Mouse (Mus musculus) forebrain, embryonic 16.5 days (tissue): ENCODE results near the gene Dnttip2. TPM values are rescaled to one million over a fixed set of nuclear protein-coding genes. Genes with fewer than 3 reads are reported as not detected.

Source experiments
- ATAC-seq: fragments of 200-750 bp; cut with Nextera tagmentation; 2 replicates; pipeline ENCODE4 v1.8.0; 2017; ENCODE audit warnings: mild to moderate bottlenecking, moderate library complexity
- H3K27ac ChIP-seq: fragments of 300-500 bp; sonication (generic); 2 replicates; pipeline ENCODE4 v1.5.1; 2014; ENCODE audit warnings: low read length, control low read depth
- H3K27me3 ChIP-seq: fragments of 300-500 bp; sonication (generic); replicated peaks from 2 replicates; pipeline ENCODE4 v1.6.1; 2014; ENCODE audit warnings: low read length; ENCODE audit not compliant: control insufficient read depth, insufficient read depth
- H3K36me3 ChIP-seq: fragments of 300-500 bp; sonication (generic); 2 replicates; pipeline ENCODE4 v1.6.1; 2014; ENCODE audit not compliant: control insufficient read depth, insufficient read depth
- H3K4me1 ChIP-seq: fragments of 300-500 bp; sonication (generic); replicated peaks from 2 replicates; pipeline ENCODE4 v1.6.1; 2014; ENCODE audit warnings: low read length; ENCODE audit not compliant: control insufficient read depth, insufficient read depth
- H3K4me2 ChIP-seq: fragments of 300-500 bp; sonication (generic); 2 replicates; pipeline ENCODE4 v1.6.1; 2014; ENCODE audit warnings: mild to moderate bottlenecking, low read length, control low read depth
- H3K4me3 ChIP-seq: fragments of 300-500 bp; sonication (generic); replicated peaks from 2 replicates; pipeline ENCODE4 v1.5.1; 2014; ENCODE audit warnings: mild to moderate bottlenecking, low read length, control low read depth
- H3K9ac ChIP-seq: fragments of 300-500 bp; sonication (generic); replicated peaks from 2 replicates; pipeline ENCODE4 v1.6.1; 2014; ENCODE audit warnings: low read depth, low read length, control low read depth
- H3K9me3 ChIP-seq: fragments of 300-500 bp; sonication (generic); 2 replicates; pipeline ENCODE4 v1.6.1; 2016; ENCODE audit warnings: low read length; ENCODE audit not compliant: control insufficient read depth
- WGBS: fragments of 180-500 bp; shearing (Covaris S2); extraction: QIAGEN DNeasy Blood & Tissue Kit; methylation state at CpG from one replicate; pipeline ENCODE4 v1.1.7; 2014; 5-methylcytosine and 5-hydroxymethylcytosine counted together
- polyA plus RNA-seq: library from polyadenylated mRNA; unstranded; fragments of >200 nt; fragmentation: Nextera tagmentation; extraction: Ambion mirVana; gene quantifications from 2 replicates; pipeline ENCODE4 v1.2.1, GENCODE M21; 2015

The Dnttip2 gene
- polyA plus RNA-seq, 1 experiment from 2014 or later, result 51.9 TPM

DNA sequence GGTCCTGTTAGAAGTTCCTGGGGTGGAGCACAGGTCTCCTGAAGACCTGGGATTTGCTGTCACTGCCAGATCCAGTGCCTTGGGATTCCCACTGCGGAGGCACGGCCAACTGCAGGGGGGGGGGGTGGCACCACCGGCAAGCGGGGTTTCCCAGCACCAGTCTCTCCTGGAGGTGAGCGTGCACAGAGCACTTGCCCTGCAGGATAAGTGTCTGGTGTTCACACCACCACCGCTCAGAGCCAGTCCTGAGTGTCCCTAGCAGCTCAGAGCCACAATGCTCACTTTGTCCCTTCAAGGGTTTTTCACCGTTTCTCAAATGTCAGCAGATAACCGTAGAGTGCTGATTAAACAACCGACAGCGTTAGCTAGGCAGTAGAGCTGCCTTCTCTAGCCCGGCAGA lies 42.4 kb downstream of the Dnttip2 start:
- no peak overlapping the region for H3K27ac ChIP-seq
- no peaks in the 10 kb centered on the region for H3K9me3 ChIP-seq
- no peaks in the 10 kb centered on the region for H3K27me3 ChIP-seq
- peaks cover 4% of the 10 kb centered on the region; the same call in 1 of the 2 replicates for H3K4me1 ChIP-seq
- peak overlapping the region; percentile 26; the same call in 1 of the 2 replicates for H3K4me2 ChIP-seq
- H3K36me3 ChIP-seq, result no peaks in the 10 kb centered on the region
- H3K9ac ChIP-seq, result no peak overlapping the region
- WGBS, result 13% methylated on average over 11 of the region's 11 CpGs
- ATAC-seq, result no peak
- no peak overlapping the region for H3K4me3 ChIP-seq

DNA sequence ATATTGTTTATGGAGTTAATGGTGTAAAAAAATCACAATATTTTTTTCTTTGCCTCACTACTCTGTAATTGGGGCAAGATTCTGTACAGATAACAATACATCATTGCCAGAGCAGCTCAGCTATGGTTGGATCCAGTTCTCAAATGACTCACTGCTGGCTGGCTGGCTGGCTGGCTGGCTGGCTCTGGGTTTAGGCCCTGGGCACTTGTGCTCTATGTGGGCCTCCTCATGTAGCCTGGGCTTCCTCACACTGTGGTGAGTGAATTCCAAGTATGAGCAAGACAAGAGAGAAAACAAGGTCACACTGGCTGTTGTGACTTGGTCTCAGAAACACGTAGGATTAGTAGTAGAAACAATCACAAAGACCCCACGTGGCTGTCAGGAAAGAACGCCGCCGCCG lies 43.2 kb downstream of the Dnttip2 start:
- Histone ChIP-seq H3K9ac (no peak overlapping the region), H3K27me3 (no peaks in the 10 kb centered on the region), H3K27ac (no peak overlapping the region), H3K4me3 (no peak overlapping the region), H3K9me3 (no peaks in the 10 kb centered on the region), H3K4me2 (no peak overlapping the region), H3K36me3 (no peaks in the 10 kb centered on the region), H3K4me1 (peaks cover 4% of the 10 kb centered on the region; the same call in 1 of the 2 replicates)
- WGBS, result 78% methylated on average over 6 of the region's 6 CpGs
- no peak for ATAC-seq

DNA sequence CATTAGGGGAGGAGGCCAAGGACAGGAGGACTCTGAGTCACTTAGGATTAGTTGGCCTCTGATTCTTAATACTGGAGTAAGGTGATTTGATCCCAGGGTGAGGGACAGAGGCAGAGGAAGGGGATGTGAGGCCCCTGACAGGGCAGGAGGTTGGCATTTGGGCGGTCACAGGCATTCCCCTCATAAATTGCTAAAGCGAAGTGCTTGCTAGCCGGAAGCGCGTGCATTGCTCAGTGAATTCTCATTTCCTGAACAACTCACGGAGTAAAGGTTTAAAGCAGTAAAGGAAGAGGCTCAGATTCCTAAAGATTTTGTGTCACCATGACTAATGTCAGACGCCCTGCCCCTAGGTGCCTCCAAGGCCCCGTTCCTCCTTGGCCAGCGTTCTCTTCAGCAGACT lies 48.0 kb downstream of the Dnttip2 start:
- ATAC-seq, result no peak
- Histone ChIP-seq H3K27me3 (no peaks in the 10 kb centered on the region), H3K27ac (no peak overlapping the region), H3K4me2 (no peak overlapping the region), H3K9ac (no peak overlapping the region), H3K36me3 (no peaks in the 10 kb centered on the region), H3K9me3 (no peaks in the 10 kb centered on the region), H3K4me1 (no peaks in the 10 kb centered on the region), H3K4me3 (no peak overlapping the region)
- WGBS, result 89% methylated on average over 9 of the region's 9 CpGs

DNA sequence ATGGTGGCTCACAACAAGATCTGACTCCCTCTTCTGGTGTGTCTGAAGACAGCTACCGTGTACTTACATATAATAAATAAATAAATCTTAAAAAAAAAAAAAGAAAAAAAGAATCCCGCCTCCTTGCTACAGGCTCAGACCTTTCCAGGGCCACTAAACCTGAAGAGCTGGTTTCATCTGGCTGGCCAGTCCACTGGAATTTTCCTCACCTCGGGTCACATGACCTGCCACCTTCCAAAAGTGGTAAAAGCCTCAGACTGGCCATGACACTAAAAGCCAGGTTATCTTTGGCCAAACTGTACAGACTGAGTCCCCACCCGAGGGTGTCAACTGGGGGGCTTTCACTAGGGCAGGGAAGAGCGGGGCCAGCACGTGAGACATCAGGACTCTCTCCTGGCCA lies 49.7 kb downstream of the Dnttip2 start:
- 89% methylated on average over 6 of the region's 6 CpGs for WGBS
- H3K4me2 ChIP-seq, result no peak overlapping the region
- no peak overlapping the region for H3K9ac ChIP-seq
- no peaks in the 10 kb centered on the region for H3K4me1 ChIP-seq
- no peak overlapping the region for H3K4me3 ChIP-seq
- no peaks in the 10 kb centered on the region for H3K27me3 ChIP-seq
- no peak overlapping the region for H3K27ac ChIP-seq
- ATAC-seq, result no peak
- no peaks in the 10 kb centered on the region for H3K36me3 ChIP-seq
- no peaks in the 10 kb centered on the region for H3K9me3 ChIP-seq

DNA sequence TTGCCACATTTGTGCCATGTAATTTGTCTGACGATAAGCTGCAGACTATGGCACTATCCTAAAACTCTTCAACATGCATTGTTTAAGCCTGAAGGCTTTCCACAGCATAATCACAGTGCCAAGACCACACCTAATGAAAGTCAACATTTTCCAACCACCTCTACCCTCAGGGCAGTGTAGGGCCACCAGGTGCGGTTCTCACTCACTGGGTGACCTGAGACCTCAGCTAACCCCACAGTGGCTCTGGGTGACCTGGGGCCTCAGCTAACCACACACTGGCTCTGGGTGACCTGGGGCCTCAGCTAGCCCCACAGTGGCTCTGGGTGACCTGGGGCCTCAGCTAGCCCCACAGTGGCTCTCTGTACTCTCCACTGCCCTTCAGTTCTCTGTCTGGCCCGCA lies 50.3 kb downstream of the Dnttip2 start:
- no peak overlapping the region for H3K4me3 ChIP-seq

DNA sequence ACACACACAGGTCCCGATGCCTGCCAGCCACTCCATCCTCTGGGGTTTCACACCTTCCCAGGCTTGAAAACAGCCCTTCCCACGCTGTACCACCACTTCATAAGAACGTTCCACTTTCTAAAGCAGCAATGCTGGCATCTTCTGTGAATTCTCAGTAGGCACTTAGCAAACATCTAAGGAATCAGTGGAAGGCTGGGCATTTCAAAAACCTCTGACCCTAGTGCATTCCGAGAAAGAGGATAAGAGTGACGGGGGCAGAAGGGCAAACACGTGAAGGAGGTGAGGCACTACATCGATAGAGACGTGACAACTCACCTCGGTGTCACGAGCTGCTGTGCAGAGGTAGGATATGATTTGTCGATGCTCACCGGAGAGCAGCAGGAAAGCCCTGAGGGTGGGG lies 56.3 kb downstream of the Dnttip2 start:
- Histone ChIP-seq H3K9ac (no peak overlapping the region), H3K36me3 (no peaks in the 10 kb centered on the region), H3K27me3 (no peaks in the 10 kb centered on the region), H3K9me3 (no peaks in the 10 kb centered on the region), H3K27ac (no peak overlapping the region), H3K4me3 (no peak overlapping the region), H3K4me2 (no peak overlapping the region), H3K4me1 (no peaks in the 10 kb centered on the region)
- 84% methylated on average over 12 of the region's 12 CpGs for WGBS
- ATAC-seq, result no peak

More for the DNA sequence above, 50.3 kb downstream of the Dnttip2 start:
- 96% methylated on average over 3 of the region's 3 CpGs for WGBS
- Histone ChIP-seq H3K36me3 (no peaks in the 10 kb centered on the region), H3K27me3 (no peaks in the 10 kb centered on the region), H3K27ac (no peak overlapping the region), H3K4me2 (no peak overlapping the region), H3K4me1 (no peaks in the 10 kb centered on the region), H3K9ac (no peak overlapping the region), H3K9me3 (no peaks in the 10 kb centered on the region)
- ATAC-seq, result no peak

DNA sequence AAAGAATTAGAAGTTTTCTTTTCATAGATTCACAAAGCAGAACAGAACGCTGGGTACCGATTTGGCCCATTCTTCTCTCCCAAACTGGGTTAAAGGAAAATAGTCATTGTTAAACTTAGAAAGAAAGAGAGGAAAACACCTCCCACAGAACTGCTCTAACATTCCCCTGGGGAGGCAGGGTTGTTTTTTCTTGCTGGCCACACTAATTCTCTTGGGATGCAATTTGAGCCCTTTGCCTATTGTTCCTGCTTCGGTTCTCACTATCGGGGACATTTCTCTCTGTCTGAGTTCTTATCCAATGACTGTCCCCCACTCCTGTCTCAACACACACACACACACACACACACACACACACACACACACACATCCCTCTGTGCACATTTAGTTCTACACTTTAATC lies 59.3 kb downstream of the Dnttip2 start:
- H3K27me3 ChIP-seq, result no peaks in the 10 kb centered on the region
- H3K4me3 ChIP-seq, result no peak overlapping the region
- H3K4me1 ChIP-seq, result no peaks in the 10 kb centered on the region
- H3K27ac ChIP-seq, result no peak overlapping the region
- H3K4me2 ChIP-seq, result no peak overlapping the region
- no peak overlapping the region for H3K9ac ChIP-seq
- WGBS, result 12% methylated on average over 4 of the region's 4 CpGs
- H3K9me3 ChIP-seq, result no peaks in the 10 kb centered on the region
- no peak for ATAC-seq
- no peaks in the 10 kb centered on the region for H3K36me3 ChIP-seq

DNA sequence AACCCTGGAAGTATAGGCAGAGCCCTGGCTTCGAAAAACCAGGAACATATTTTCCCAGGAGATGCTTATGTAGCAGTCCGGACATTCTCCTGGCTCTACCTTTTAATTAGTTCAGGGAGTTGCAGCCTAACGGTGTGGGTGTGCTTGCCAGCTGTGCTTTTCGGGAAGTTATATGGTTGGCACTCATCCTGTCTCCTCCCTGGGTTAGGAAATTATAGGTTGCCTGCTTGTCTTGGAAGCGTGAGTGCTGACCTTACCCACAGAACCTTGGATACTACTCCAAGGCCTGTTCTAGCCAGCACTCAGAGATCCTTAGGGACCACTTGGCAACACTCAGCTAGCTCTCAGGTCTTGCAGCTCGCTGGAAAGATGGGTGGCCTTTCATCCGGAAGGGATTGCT lies 59.7 kb downstream of the Dnttip2 start:
- Histone ChIP-seq H3K9me3 (no peaks in the 10 kb centered on the region), H3K27ac (no peak overlapping the region), H3K4me1 (no peaks in the 10 kb centered on the region), H3K27me3 (no peaks in the 10 kb centered on the region), H3K4me2 (no peak overlapping the region), H3K9ac (no peak overlapping the region), H3K36me3 (no peaks in the 10 kb centered on the region), H3K4me3 (no peak overlapping the region)
- no peak for ATAC-seq
- 53% methylated on average over 7 of the region's 7 CpGs for WGBS

DNA sequence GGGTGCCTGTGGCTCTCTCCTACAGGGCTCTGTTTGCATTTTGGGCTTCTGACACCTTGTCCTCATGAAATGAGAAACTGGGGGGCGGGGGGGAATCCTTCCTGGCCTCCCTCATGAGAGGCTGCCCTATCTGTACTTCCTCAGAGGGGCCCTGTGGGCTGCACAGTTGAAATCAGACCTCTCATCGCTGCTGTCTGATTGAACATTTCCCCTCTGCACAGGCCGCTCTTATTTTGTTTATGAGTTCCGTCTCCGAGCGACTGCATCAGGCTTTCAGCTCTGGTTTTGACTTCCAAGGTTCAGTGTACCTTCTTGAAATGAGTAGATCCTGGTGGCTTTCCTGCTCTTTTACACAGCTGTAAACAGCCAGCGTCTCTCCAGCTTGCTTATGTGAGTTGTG lies 60.2 kb downstream of the Dnttip2 start:
- no peak overlapping the region for H3K9ac ChIP-seq
- no peaks in the 10 kb centered on the region for H3K27me3 ChIP-seq
- H3K4me1 ChIP-seq, result no peaks in the 10 kb centered on the region
- H3K4me2 ChIP-seq, result no peak overlapping the region
- H3K27ac ChIP-seq, result no peak overlapping the region
- H3K4me3 ChIP-seq, result no peak overlapping the region
- ATAC-seq, result no peak
- H3K36me3 ChIP-seq, result no peaks in the 10 kb centered on the region
- H3K9me3 ChIP-seq, result no peaks in the 10 kb centered on the region
- WGBS, result 88% methylated on average over 7 of the region's 7 CpGs
